Mouse (Mus musculus) hindbrain, embryonic 15.5 days (tissue): ENCODE measurements around the gene Tenm2. TPM values are rescaled to one million over a fixed set of nuclear protein-coding genes. Genes with fewer than 3 reads are reported as not detected.
A peak's percentile ranks its signal among the peaks of the same experiment; 100 is the strongest.

ENCODE experiments used
- ATAC-seq: fragments of 200-750 bp; cut with Nextera tagmentation; 2 replicates; pipeline ENCODE4 v1.8.0; 2017; ENCODE audit warnings: low read depth, moderate number of reproducible peaks, moderate TSS enrichment; ENCODE audit not compliant: low FRiP score
- H3K27ac ChIP-seq: fragments of 300-500 bp; sonication (generic); replicated peaks from 2 replicates; pipeline ENCODE4 v1.5.1; 2015; ENCODE audit warnings: mild to moderate bottlenecking, inconsistent platforms
- H3K27me3 ChIP-seq: fragments of 300-500 bp; sonication (generic); 2 replicates; pipeline ENCODE4 v1.6.1; 2015; ENCODE audit warnings: control low read depth, inconsistent platforms
- H3K36me3 ChIP-seq: fragments of 300-500 bp; sonication (generic); 2 replicates; pipeline ENCODE4 v1.6.1; 2015; ENCODE audit warnings: control low read depth, inconsistent platforms
- H3K4me1 ChIP-seq: fragments of 300-500 bp; sonication (generic); replicated peaks from 2 replicates; pipeline ENCODE4 v1.6.1; 2015; ENCODE audit warnings: control low read depth, inconsistent platforms
- H3K4me2 ChIP-seq: fragments of 300-500 bp; sonication (generic); 2 replicates; pipeline ENCODE4 v1.6.1; 2015; ENCODE audit warnings: moderate library complexity, mild to moderate bottlenecking, inconsistent platforms
- H3K4me3 ChIP-seq: fragments of 300-500 bp; sonication (generic); 2 replicates; pipeline ENCODE4 v1.5.1; 2015; ENCODE audit warnings: mild to moderate bottlenecking, inconsistent platforms
- H3K9ac ChIP-seq: fragments of 300-500 bp; sonication (generic); 2 replicates; pipeline ENCODE4 v1.6.1; 2015; ENCODE audit warnings: inconsistent platforms
- H3K9me3 ChIP-seq: fragments of 300-500 bp; sonication (generic); 2 replicates; pipeline ENCODE4 v1.6.1; 2016; ENCODE audit warnings: control low read depth, inconsistent platforms
- WGBS: fragments of 180-500 bp; shearing (Covaris S2); methylation state at CpG from one replicate; pipeline ENCODE4 v1.1.7; 2015; 5-methylcytosine and 5-hydroxymethylcytosine counted together
- polyA plus RNA-seq: library from polyadenylated mRNA; unstranded; fragments of >200 nt; fragmentation: Nextera tagmentation; extraction: Ambion mirVana; gene quantifications from 2 replicates; pipeline ENCODE4 v1.2.1, GENCODE M21; 2015

Gene Tenm2
- polyA plus RNA-seq, 1 experiment from 2014 or later, result 33.1 TPM

DNA sequence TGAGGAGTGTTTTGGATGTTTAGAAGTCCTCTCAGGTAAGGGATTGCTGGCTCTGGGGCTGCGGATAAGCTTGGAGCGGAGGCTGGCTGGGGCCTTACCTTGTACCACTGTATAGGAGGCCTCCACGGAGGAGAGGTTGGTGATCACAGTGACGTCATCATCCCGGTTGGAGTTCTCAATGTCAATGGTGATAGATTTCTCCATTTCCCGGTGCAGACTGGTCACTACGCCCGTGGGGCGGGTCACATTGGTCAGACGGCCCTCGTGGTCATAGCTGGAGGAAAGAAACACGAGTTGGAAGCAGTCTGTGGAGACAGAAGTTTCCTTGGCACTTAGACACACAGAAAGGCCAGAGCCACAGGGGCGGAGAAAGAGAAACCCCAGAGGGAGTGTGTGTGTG is 1194.4 kb downstream of the Tenm2 start:
- H3K27me3 ChIP-seq, result peaks cover 3% of the 10 kb centered on the region; the same call in 1 of the 2 replicates
- no peak overlapping the region for H3K9ac ChIP-seq
- H3K4me2 ChIP-seq, result no peak overlapping the region
- no peak overlapping the region for H3K27ac ChIP-seq
- no peak overlapping the region for H3K4me3 ChIP-seq
- ATAC-seq, result no peak
- H3K4me1 ChIP-seq, result peaks cover 26% of the 10 kb centered on the region
- H3K36me3 ChIP-seq, result peaks cover 3% of the 10 kb centered on the region; the same call in 1 of the 2 replicates
- 85% methylated on average over 13 of the region's 13 CpGs for WGBS
- no peaks in the 10 kb centered on the region for H3K9me3 ChIP-seq

- Histone ChIP-seq H3K27me3 (peaks cover 3% of the 10 kb centered on the region; the same call in 1 of the 2 replicates), H3K36me3 (peaks cover 3% of the 10 kb centered on the region; the same call in 1 of the 2 replicates), H3K4me2 (no peak overlapping the region), H3K27ac (no peak overlapping the region), H3K9me3 (no peaks in the 10 kb centered on the region), H3K4me3 (no peak overlapping the region), H3K4me1 (peaks cover 27% of the 10 kb centered on the region), H3K9ac (no peak overlapping the region)
- whole genome bisulfite sequencing, result 47% methylated on average over 10 of the region's 10 CpGs
- ATAC-seq, result no peak
Measured at GRCm38 (mm10) chr11:36040508-36041233, 1195.1 kb downstream of the Tenm2 start.

DNA sequence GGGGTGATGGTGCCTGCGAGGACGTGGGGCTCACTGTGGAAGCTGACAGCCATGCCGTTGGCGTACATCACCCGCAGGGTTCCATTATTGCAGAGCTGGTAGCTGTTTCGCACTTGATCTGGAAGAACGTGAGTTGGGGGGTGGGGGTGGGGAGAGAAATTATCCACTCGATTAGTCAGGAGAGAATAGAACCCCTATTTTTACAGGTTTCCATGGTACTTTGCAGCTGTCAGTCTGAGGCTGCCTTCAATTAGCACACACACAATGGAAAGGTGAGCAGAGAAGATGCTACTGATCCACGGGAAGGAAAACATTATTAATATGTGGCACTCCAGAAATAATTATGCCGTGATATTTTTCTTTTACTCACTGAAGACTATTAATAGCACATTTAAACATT is 1195.9 kb downstream of the Tenm2 start:
- 57% methylated on average over 10 of the region's 10 CpGs for whole genome bisulfite sequencing
- no peak overlapping the region for H3K9ac ChIP-seq
- peaks cover 3% of the 10 kb centered on the region; the same call in 1 of the 2 replicates for H3K27me3 ChIP-seq
- peaks cover 29% of the 10 kb centered on the region for H3K4me1 ChIP-seq
- no peak overlapping the region for H3K4me2 ChIP-seq
- H3K9me3 ChIP-seq, result no peaks in the 10 kb centered on the region
- no peak for ATAC-seq
- H3K4me3 ChIP-seq, result no peak overlapping the region
- H3K27ac ChIP-seq, result no peak overlapping the region
- peaks cover 3% of the 10 kb centered on the region; the same call in 1 of the 2 replicates for H3K36me3 ChIP-seq

GRCm38 (mm10) chr11:36038386-36038785 is 1197.4 kb downstream of the Tenm2 start:
- H3K36me3 ChIP-seq, result peaks cover 3% of the 10 kb centered on the region; the same call in 1 of the 2 replicates
- no peak overlapping the region for H3K27ac ChIP-seq
- H3K4me3 ChIP-seq, result no peak overlapping the region
- no peak overlapping the region for H3K9ac ChIP-seq
- H3K9me3 ChIP-seq, result no peaks in the 10 kb centered on the region
- H3K4me1 ChIP-seq, result peaks cover 29% of the 10 kb centered on the region
- WGBS, result 63% methylated on average over 3 of the region's 3 CpGs
- H3K4me2 ChIP-seq, result no peak overlapping the region
- no peak for ATAC-seq
- H3K27me3 ChIP-seq, result peaks cover 3% of the 10 kb centered on the region; the same call in 1 of the 2 replicates

GRCm38 (mm10) chr11:36037311-36037710 is 1198.5 kb downstream of the Tenm2 start:
- Histone ChIP-seq H3K4me2 (no peak overlapping the region), H3K4me3 (no peak overlapping the region), H3K27me3 (peaks cover 3% of the 10 kb centered on the region; the same call in 1 of the 2 replicates), H3K9ac (no peak overlapping the region), H3K9me3 (no peaks in the 10 kb centered on the region), H3K4me1 (peaks cover 29% of the 10 kb centered on the region), H3K27ac (no peak overlapping the region), H3K36me3 (peaks cover 3% of the 10 kb centered on the region; the same call in 1 of the 2 replicates)
- ATAC-seq, result no peak
- WGBS, result 64% methylated on average over 4 of the region's 4 CpGs

- ATAC-seq, result peak; percentile 87
- Histone ChIP-seq H3K9me3 (no peaks in the 10 kb centered on the region), H3K9ac (no peak overlapping the region), H3K27me3 (no peaks in the 10 kb centered on the region), H3K4me2 (no peak overlapping the region), H3K4me3 (no peak overlapping the region), H3K36me3 (peaks cover 3% of the 10 kb centered on the region; the same call in 1 of the 2 replicates), H3K27ac (peak overlapping the region; percentile 50), H3K4me1 (peaks cover 31% of the 10 kb centered on the region)
- WGBS, result 24% methylated on average over 7 of the region's 7 CpGs
Measured at GRCm38 (mm10) chr11:36036061-36036695, 1199.6 kb downstream of the Tenm2 start.

DNA sequence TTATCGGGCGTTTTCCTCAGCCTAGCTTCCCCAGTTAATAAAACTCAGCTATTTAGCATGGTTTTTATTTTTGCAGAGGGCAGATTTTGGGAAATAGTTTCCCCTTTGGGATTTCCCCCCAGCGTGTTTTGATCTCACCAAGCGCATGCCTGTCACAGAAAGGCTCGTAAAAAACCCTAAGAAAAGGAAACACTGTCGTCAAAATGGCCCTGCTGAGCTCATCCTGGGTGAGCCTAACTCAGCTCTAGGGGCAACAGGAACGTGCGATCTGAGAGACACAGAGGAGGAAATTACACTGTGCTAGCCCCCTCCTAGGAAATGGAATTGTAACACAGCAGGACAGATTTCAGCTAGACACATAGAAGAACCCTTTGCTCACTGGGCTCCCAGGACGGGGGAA is 1204.0 kb downstream of the Tenm2 start:
- 28% methylated on average over 9 of the region's 9 CpGs for WGBS
- H3K4me2 ChIP-seq, result no peak overlapping the region; the same call in 1 of the 2 replicates
- H3K4me1 ChIP-seq, result peaks cover 18% of the 10 kb centered on the region
- no peaks in the 10 kb centered on the region for H3K9me3 ChIP-seq
- H3K27ac ChIP-seq, result peak overlapping the region; percentile 42; the same call in 1 of the 2 replicates
- no peak overlapping the region for H3K4me3 ChIP-seq
- H3K27me3 ChIP-seq, result no peaks in the 10 kb centered on the region
- no peaks in the 10 kb centered on the region for H3K36me3 ChIP-seq
- no peak overlapping the region for H3K9ac ChIP-seq
- no peak for ATAC-seq

- Histone ChIP-seq H3K36me3 (peaks cover 21% of the 10 kb centered on the region), H3K4me2 (no peak overlapping the region), H3K27me3 (no peaks in the 10 kb centered on the region), H3K9me3 (no peaks in the 10 kb centered on the region), H3K27ac (no peak overlapping the region), H3K4me3 (no peak overlapping the region), H3K4me1 (no peaks in the 10 kb centered on the region), H3K9ac (no peak overlapping the region)
- 69% methylated on average over 3 of the region's 3 CpGs for WGBS
- no peak for ATAC-seq
Measured at GRCm38 (mm10) chr11:36020009-36020408, 1215.8 kb downstream of the Tenm2 start.

GRCm38 (mm10) chr11:36013179-36013578 is 1222.6 kb downstream of the Tenm2 start:
- no peaks in the 10 kb centered on the region for H3K27me3 ChIP-seq
- H3K36me3 ChIP-seq, result no peaks in the 10 kb centered on the region
- no peak overlapping the region for H3K27ac ChIP-seq
- H3K4me1 ChIP-seq, result no peaks in the 10 kb centered on the region
- ATAC-seq, result no peak
- H3K9me3 ChIP-seq, result no peaks in the 10 kb centered on the region
- H3K9ac ChIP-seq, result no peak overlapping the region
- WGBS, result 83% methylated on average over 4 of the region's 4 CpGs
- no peak overlapping the region for H3K4me2 ChIP-seq
- H3K4me3 ChIP-seq, result no peak overlapping the region

DNA sequence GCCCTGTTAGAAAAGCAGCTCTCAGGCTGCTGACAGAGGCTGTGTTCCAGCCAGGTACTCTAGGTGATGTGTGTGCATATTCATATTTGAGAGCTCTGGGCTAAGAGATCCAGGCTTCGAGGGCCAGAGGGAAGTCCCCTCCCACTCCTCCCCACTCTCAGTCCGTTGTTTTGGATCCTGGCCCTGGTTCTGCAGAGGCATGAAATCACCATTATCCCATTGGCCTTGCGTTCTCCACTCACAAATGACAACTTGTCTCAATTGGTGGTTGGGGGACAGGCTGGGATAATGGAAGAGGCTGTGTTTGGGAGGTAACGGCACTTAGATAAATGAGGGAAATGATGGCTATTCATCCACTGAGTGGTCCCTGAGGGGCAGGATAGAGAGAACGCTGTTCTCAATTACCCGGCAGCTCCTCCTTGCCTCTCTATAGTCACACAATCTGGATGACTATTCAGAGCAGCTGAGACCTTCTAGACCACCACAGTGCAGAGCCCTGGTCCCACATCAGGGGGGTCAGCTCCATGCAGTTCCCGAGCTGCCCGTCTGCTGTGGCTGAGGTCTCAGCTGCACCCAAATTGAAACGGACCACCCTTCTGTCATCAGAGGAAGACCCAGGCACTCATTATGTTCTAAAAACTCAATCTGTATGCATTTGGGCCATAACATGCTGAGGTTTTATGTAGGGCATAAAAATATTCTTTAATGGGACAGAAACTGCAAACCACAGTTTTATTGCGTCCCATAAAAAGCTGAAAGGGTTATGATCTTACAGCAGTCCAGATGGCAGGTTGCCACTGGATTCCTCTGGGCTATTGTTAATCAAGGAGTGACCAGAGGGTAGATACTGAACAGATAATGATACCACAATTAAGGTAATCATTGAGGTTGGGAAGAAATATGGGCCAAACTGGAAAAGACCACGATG is 1226.2 kb downstream of the Tenm2 start:
- H3K27me3 ChIP-seq, result no peaks in the 10 kb centered on the region
- ATAC-seq, result peak; percentile 63
- H3K9me3 ChIP-seq, result no peaks in the 10 kb centered on the region
- 0 out of 2 replicates have a peak overlapping the region, but pooled peaks have one; percentile 9 for H3K27ac ChIP-seq
- no peaks in the 10 kb centered on the region for H3K36me3 ChIP-seq
- no peak overlapping the region for H3K4me3 ChIP-seq
- 29% methylated on average over 11 of the region's 11 CpGs for WGBS
- no peaks in the 10 kb centered on the region for H3K4me1 ChIP-seq
- no peak overlapping the region for H3K4me2 ChIP-seq
- H3K9ac ChIP-seq, result no peak overlapping the region

DNA sequence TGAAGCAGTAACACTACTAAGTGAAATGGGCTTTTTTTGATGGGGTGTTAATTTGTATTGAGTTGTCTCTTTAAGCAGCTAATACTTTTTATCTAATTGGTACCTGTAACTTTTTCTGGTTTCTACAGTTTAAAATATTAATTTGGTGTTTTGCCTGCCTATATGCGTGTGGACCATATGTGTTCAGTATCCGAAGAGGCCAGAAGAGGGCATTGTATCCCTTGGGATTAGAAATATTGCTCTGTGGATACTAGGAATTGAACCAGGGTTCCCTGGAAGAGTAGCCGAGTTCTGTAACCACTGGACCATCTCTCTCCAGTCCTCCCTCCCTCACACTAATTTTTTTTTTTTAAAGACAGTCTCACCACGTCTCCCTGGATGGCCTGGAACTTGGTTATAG is 1232.9 kb downstream of the Tenm2 start:
- WGBS, result 55% methylated on average over 4 of the region's 4 CpGs
- no peak overlapping the region for H3K27ac ChIP-seq
- H3K4me2 ChIP-seq, result no peak overlapping the region
- peaks cover 24% of the 10 kb centered on the region for H3K4me1 ChIP-seq
- no peaks in the 10 kb centered on the region for H3K27me3 ChIP-seq
- no peaks in the 10 kb centered on the region for H3K9me3 ChIP-seq
- no peaks in the 10 kb centered on the region for H3K36me3 ChIP-seq
- no peak overlapping the region for H3K4me3 ChIP-seq
- H3K9ac ChIP-seq, result no peak overlapping the region
- no peak for ATAC-seq
